Mouse (Mus musculus): ENCODE results near the gene Pcna. TPM values are rescaled to one million over a fixed set of nuclear protein-coding genes. Genes with fewer than 3 reads are reported as not detected.
"Not testable (repeated sequence)": the region's sequence is repeated elsewhere in the genome, so short reads cannot be mapped to it uniquely, and the experiment has no call there.

Gene Pcna
- total RNA-seq, 2 experiments from 2014 or later = 18.4 to 22.9 TPM

- no peak for DNase-seq
Observed at GRCm38 (mm10) chr2:132276249-132276648, 23.1 kb upstream of the Pcna start.

DNA sequence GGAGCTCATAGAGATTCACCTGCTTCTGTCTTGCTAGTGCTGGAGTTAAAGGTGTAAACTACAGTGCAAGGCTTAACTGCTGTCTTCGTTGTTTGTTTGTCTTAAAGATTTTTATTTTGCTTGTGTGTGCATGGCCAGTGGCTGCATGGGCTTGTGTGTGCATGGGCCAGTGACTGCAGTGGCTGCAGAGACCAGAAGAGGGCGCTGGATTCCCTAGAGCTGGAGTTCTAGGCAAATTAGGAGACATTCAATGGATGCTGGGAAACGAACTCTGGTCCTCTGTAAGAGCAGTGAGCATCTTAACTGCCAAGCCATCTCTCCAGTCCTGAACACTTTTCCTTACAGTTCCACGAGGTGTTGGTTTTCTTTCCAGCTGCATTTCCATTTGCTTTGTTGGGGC lies 22.4 kb upstream of the Pcna start:
- no peak for DNase-seq

DNA sequence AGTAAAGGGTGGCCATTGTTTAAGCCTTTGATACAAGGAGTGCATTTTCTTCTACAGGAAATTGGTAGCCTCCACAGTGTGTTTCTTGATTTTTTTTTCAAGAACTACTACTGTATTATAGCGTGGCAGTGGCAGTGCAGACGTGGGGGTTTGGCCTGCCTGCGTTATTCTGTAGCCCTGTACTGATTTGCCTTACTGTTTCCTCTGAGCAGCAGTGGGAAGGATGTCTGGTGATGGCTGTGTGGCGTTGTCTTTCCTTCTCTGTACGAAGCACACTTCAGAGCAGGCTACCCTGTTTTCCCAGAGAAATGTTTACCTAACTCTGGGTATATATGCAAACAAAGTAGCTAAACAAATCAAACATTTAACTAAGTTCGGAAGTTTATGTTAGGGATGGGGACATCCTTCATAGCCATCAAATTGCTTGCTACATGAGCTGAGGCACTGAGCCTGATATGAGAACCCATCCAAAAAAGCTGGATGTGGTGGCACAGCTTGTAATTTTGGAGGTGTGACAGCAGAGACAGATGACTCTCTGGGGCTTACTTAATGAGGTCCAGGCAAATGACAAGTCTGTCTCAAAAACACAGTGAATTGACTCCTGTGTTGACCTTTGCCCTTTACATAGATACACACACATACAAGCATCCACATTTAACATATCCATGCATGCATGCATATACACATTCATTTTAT lies 19.7 kb upstream of the Pcna start:
- no peak for DNase-seq

DNA sequence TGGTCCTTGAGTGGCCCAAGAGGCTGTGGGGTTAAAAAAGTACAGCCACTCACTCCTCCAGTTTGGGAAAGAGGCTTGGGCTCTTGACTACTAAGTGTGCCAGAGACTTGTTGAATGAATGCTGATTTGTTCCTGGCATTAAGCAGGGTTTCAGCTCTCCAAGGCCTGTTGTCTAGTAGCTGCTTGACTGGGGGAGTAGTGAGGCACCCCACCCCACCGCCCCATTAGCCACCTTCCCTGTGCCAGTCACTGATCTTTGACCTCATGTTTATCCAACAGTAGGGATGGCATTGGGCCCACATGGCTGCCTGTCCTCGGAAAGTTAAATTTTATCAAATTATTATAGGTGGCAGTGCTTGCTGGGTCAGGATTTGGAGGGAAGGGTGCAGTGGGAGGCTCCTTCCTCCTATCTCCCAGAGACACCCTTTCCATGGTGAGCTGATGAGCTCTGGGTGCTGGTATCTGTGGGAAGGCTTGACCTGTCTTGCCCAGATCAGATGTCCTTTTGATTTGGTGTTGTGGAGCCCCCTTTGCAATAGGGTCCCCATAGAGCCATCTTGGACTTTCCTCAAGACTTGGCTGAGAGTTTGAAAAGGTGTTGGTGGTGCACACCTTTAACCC lies 17.3 kb upstream of the Pcna start:
- DNase-seq = no peak

GRCm38 (mm10) chr2:132269217-132269616 lies 16.1 kb upstream of the Pcna start:
- no peak for DNase-seq

DNA sequence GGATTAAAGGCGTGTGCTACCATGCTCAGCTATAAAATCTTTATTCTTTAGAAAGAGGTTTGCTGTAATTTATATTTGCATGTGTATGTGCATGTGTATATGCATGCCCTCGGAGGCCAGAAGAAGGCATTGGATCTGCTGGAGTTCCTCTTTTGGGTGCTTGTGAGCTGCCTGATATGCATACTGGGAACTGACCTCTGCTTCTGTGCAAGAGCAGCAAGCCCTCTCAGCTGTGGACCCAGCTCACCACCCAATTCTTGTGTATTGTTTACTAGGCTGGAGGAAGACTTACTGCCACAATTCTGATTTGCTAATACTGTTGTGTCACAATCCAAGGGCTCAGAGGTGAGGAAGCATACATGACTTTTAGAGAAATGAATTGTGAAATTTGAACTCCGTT lies 13.0 kb upstream of the Pcna start:
- no peak for DNase-seq

GRCm38 (mm10) chr2:132265196-132265595 lies 12.1 kb upstream of the Pcna start:
- no peak for DNase-seq

DNA sequence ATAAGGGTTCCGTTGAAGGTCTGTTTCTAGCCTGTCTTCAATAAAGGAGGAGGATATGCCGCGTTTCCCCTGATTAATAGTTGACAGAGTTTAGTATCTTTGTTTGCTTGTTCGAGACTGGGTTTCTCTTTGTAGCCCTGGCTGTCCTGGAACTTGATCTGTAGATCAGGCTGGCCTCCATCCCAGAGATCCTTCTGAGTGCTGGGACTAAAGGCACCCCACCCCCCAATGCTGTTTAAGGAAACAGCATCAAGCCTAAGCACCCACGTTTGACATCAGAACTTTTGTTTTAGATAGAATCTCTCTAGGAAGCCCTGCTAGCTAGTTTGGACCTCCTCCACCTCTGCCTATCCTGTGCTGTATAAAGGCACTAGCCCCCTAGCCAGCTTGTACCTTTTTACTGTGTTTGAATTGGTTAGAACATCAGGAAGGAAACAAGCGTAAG lies 11.2 kb upstream of the Pcna start:
- no peak for DNase-seq

DNA sequence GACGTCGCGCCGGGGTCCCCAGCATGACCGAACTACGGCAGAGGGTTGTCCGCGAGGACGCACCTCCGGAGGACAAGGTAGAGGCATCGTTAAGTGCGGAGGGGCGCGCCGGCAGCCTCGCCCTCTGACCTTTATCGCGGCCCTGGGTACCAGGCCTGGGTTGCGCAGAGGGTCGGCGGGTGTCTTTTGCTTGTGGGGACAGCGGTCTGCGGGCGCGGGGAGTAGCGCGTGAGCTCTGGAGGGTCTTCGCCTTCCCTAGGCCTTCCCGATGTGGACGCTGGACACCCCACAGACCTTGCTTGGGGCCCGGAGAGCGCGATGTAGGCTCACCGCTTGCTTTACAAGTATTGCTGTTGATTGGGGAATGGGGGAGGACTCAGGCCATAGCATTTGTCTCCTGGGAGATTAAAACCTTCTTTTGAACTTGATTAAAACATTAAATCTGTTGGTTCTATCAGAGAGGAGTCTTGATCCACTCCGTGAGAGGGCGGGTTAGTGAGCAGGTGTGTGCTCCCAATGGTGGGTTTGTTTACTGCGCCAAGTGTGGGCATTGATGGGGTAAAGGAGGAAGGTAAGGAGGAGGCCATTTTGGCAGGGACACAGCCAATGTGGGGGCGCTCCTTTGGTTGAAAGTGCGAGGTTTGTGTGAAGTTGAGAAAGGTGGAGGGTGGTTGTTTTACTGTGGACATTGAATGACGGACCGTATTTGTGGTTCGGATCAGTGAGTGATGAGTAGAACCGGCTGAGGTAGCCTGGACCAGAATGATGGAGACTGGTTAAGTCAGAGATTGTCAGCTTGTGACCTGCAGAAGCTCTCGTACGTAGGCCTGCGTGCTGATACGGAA lies 10.5 kb upstream of the Pcna start:
- DNase-seq = no peak

DNA sequence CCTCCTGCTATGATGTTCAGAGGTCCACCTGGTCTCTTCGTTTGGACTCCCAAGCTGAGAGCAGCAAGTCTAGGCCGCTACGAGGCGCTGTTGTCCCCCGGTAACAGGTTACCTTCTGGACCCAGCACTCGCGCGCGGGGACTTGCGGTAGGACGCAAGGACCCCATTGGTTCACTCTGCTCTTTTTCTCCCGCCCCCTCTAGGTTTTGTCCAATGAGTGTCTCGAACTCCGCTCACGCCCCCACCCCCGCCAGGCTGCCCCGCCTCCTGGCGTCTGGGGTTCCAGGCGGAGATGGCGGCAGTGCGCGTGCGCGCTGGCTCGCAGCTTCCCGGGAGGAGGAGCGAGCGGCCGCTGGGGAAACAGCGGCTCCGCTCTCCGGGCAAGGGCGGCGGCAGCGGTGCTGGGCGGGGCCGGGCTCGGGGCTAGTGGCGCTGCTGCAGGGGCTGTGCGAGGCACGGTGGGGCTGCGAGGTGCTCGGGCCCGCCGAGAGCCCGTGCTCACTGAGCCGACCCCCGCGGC lies 9.8 kb upstream of the Pcna start, which contains the start of gene Cds2:
TSS of gene Cds2 (plus strand) at position 270 of the 520 bp plus-strand sequence.
- DNase-seq = peak; percentile 99

GRCm38 (mm10) chr2:132262175-132262574 lies 9.1 kb upstream of the Pcna start:
- no peak for DNase-seq

DNA sequence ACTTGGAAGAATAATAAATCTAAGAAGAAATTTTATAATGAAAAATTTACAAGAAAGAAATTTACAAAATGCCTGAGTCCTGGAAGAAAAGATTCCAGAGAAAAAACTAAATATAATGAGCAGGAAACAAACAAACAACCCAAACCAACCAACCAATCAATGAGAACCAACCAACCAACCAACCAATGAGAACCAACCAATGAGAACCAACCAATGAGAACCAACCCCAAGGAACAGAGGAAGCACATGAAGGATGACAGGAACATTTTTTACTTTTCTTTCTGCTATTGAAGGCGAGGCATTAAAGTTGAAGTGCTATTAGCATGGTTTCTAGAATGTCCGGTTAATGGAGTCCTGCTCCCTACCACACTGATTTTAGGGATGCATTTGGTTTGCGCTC lies 7.5 kb upstream of the Pcna start:
- no peak for DNase-seq

DNA sequence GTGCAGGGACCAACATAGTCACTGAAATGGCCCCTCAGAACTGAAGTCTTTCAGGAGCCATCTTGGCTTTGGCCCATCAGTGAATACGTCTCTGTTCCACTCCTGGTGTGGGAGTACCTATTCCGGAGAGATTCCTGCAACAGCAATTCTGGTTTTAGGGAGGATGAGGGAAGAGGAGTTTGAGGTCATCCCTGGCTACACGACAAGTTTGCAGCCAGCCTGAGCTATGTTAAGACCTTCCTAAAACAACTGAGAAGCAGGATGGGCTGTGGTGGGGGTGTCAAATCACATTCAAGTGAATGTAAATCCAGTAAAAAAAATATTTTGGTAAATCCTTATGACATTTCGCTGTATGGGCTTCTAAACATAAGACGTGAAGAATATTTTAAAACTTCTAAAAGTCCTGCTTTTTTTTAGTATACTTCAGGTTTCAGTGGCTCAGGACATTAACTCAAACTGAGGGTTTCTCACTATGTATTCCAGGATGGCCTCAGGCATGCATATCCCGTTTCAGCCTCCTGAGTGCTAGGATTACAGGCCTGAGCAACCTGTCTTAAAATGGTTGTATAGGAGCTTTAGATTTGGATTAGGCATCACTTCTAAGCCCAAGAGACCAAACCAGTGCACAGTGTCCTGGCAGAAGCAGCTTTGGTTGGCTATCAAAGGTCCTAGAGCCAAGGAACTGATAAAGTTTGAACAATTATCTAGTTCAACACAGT lies 4.4 kb upstream of the Pcna start:
- DNase-seq = no peak

DNA sequence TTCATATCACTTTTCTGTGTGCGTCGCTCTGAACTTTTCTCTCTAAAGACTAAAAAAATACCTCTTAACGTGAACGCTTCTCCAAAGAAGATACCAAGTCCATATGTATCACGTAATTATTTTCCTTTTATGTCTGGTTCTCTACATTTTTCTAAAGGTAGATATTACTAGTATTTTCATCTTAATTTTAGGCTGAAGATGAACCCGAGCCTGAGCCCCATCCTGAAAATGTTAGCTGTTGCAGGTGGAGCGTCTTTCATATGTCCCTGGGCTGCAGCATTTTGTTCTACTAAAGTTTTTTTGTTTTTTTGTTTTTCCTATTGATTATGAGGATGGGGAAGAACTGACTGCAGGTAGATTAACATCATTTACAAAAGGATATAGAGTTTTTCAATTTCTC lies 489 bp upstream of the Pcna start:
- no peak for DNase-seq

DNA sequence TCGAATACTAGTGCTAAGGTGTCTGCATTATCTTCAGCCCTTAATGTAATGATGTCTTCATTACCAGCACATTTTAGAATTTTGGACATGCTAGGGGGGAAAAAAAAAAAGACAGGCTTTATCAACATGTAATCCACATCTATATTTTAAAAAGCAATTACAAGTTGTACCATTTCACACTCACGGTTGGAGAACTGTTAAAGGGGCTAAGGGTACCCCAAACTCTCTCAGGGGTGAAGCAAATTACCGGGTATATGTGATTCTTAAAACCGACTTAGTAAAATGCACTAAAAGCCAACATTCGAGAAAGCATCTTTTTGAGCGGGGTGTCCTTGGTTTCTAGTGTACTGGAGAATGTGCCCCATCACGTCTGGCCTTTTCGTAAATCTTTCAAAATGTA lies 1.2 kb downstream of the Pcna start:
- no peak for DNase-seq

DNA sequence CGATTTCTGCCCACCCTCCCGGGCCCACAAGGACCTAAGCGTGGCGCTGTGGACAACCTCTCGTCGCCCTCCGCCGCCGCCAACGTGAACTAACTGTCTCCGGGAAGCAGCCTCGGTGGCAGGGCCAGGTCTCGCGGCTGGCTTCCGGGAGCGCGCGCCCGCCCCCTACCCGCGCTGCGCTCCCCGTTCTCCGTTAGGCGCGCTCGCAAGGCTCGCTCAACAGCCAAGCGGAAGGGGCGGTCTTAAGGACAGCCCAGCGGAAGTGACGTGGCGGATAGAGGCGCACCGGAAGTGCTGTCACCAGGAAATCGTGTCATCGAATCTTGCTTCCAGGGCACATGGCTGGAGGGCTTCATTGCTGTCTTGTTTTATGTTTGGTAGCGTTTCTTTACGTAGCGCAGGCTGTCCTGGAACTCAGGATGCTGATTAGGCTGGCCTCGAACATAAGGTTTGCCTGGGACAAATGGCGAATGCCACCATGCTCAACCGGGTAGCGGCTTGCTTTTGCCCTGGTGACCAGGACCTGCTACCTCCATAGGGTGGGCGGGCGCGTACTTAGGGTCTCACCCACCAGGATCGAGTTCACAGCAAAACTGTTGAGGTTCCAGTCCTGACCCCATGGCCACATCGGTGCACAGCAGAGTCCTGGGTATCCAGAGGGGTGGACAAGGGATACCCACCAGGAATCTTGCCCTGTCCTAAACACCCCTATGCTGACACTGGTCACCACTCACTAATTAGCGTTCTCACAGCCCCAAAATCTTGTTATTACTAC lies 5.4 kb downstream of the Pcna start, which contains the start of gene Tmem230:
TSS of gene Tmem230 (minus strand) at position 269 of the 775 bp plus-strand sequence.
- peak; percentile 93 for DNase-seq

GRCm38 (mm10) chr2:132243370-132243769 lies 9.7 kb downstream of the Pcna start:
- DNase-seq = no peak

GRCm38 (mm10) chr2:132240457-132240856 lies 12.7 kb downstream of the Pcna start:
- peak; percentile 15 for DNase-seq

- not testable (repeated sequence) for DNase-seq
Observed at GRCm38 (mm10) chr2:132239434-132239833, 13.7 kb downstream of the Pcna start.

DNA sequence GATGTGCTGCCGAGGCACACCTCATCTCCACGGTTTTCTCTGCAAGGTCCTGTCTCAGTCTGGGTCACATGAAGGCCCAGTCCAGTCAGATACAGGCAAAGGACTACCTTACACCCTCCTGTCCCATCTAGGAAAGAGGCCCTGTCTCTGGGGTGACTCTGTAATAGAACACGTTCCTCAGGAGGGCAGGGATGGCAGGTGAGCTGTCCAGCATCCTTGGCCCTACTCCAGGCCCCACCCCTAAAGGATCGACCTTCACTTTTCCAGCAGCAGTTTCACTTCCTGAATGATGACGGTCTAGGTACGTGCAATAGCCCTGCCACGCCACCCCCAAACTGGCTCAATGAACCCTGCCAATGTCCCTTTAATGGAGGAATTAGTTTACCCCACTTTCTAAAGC lies 17.1 kb downstream of the Pcna start:
- DNase-seq = no peak

- DNase-seq = no peak
Observed at GRCm38 (mm10) chr2:132235291-132235690, 17.8 kb downstream of the Pcna start.

Measured in gastrocnemius, postnatal 25 days (tissue).